Comparison of ENCODE assay signal across 8 mouse cellular contexts in the genomic region with DNA sequence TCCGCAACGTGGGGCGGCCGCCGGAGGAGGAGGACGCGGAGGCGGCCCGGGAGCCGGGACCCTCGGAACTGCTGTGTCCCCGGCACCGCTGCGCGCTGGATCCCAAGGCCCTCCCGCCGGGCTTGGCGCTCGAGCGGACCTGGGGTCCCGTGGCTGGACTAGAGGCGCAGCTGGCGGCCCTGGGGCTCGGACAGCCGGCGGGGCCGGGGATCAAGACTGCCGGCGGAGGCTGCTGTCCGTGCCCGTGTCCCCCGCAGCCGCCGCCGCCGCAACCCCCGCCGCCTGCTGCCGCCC. TPM values are rescaled to one million over a fixed set of nuclear protein-coding genes. Genes with fewer than 3 reads are reported as not detected.
DNase-seq lines count a peak whose midpoint lies in the region; ATAC-seq and TF ChIP-seq lines count a peak whose summit lies in the region.

No protein-coding gene starts in this region.

- no peak overlapping the region for H3K27ac ChIP-seq in thymus, adult 2 months (ENCODE audit: control insufficient read depth, insufficient read depth, low read length)
- peak overlapping the region; percentile 92 for H3K27ac ChIP-seq in heart, embryonic 16.5 days (ENCODE audit: low read length)
- peak overlapping the region; percentile 84 for H3K27ac ChIP-seq in neural tube, embryonic 11.5 days (ENCODE audit: low read depth, low read length)

- peak; percentile 29; the same call in 1 of the 2 replicates for ATAC-seq in heart, embryonic 16.5 days (replicated peaks; ENCODE audit: extremely low read depth, insufficient read depth, low FRiP score)
- ATAC-seq in neural tube, embryonic 11.5 days (ENCODE audit: insufficient read depth, low FRiP score, low TSS enrichment) = peak; percentile 46; the same call in 1 of the 2 replicates
- no peak for ATAC-seq in granulocyte monocyte progenitor cell, adult 5-6 weeks (replicated peaks; ENCODE audit: poor library complexity, severe bottlenecking)

- H3K4me1 ChIP-seq in thymus, adult 2 months (replicated peaks; ENCODE audit: control insufficient read depth, insufficient read depth, low read length) = peaks cover 11% of the 10 kb centered on the region
- H3K4me1 ChIP-seq in heart, embryonic 16.5 days (ENCODE audit: control insufficient read depth, insufficient read depth, low read length) = peaks cover 20% of the 10 kb centered on the region
- H3K4me1 ChIP-seq in neural tube, embryonic 11.5 days (ENCODE audit: control insufficient read depth, insufficient read depth, low read length) = peaks cover 20% of the 10 kb centered on the region

- no peaks in the 10 kb centered on the region for H3K36me3 ChIP-seq in thymus, adult 2 months (ENCODE audit: control insufficient read depth, insufficient read depth, low read length)
- H3K36me3 ChIP-seq in heart, embryonic 16.5 days (ENCODE audit: control insufficient read depth, insufficient read depth) = no peaks in the 10 kb centered on the region
- no peaks in the 10 kb centered on the region for H3K36me3 ChIP-seq in neural tube, embryonic 11.5 days (ENCODE audit: control insufficient read depth, insufficient read depth, low read length)

- H3K4me2 ChIP-seq in heart, embryonic 16.5 days (ENCODE audit: low read depth, low read length) = peak overlapping the region; percentile 91
- peak overlapping the region; percentile 78 for H3K4me2 ChIP-seq in neural tube, embryonic 11.5 days (ENCODE audit: low read depth)

- H3K9me3 ChIP-seq in heart, embryonic 16.5 days (replicated peaks; ENCODE audit: control insufficient read depth, low read length) = no peaks in the 10 kb centered on the region
- H3K9me3 ChIP-seq in neural tube, embryonic 11.5 days (ENCODE audit: control insufficient read depth, low read length) = no peaks in the 10 kb centered on the region

- no peak for TF ChIP-seq POLR2A in thymus, adult 2 months (IDR thresholded peaks at IDR 0.05; ENCODE audit: control insufficient read depth, extremely low read depth, insufficient read depth, low read length, poor library complexity)

- under 1% methylated on average over 39 of the region's 39 CpGs for WGBS in thymus, adult 2 months
- WGBS in heart, embryonic 16.5 days = under 1% methylated on average over 34 of the region's 39 CpGs
- WGBS in neural tube, embryonic 11.5 days = 0% methylated on average over 31 of the region's 39 CpGs

- no peak; the same call in 1 of the 2 replicates for TF ChIP-seq CTCF in thymus, adult 2 months (IDR thresholded peaks at IDR 0.05; ENCODE audit: borderline replicate concordance, control insufficient read depth, extremely low read depth, insufficient read depth, low read length, poor library complexity)

- H3K27me3 ChIP-seq in thymus, adult 2 months (ENCODE audit: control insufficient read depth, insufficient read depth, low read length) = no peaks in the 10 kb centered on the region
- H3K27me3 ChIP-seq in heart, embryonic 16.5 days (ENCODE audit: control insufficient read depth, insufficient read depth, low read length) = no peaks in the 10 kb centered on the region
- no peaks in the 10 kb centered on the region for H3K27me3 ChIP-seq in neural tube, embryonic 11.5 days (ENCODE audit: control insufficient read depth, insufficient read depth, low read length)

- H3K9ac ChIP-seq in heart, embryonic 16.5 days (ENCODE audit: low read length) = peak overlapping the region; percentile 99
- H3K9ac ChIP-seq in neural tube, embryonic 11.5 days (ENCODE audit: low read length) = peak overlapping the region; percentile 95

- peak overlapping the region; percentile 98 for H3K4me3 ChIP-seq in thymus, adult 2 months (ENCODE audit: control insufficient read depth, insufficient read depth, low read length)
- peak overlapping the region; percentile 78 for H3K4me3 ChIP-seq in heart, embryonic 16.5 days (ENCODE audit: low read length)
- H3K4me3 ChIP-seq in neural tube, embryonic 11.5 days (ENCODE audit: low read depth, low read length) = peak overlapping the region; percentile 100

- DNase-seq in embryo, embryonic 10 days (ENCODE audit: low spot score) = peak; percentile 41
- DNase-seq in embryo, embryonic 10.5 days (ENCODE audit: low spot score) = no peak
- DNase-seq in thymus, adult 2 months = peak; percentile 42
- DNase-seq in thymus, postnatal 25 days = no peak
- peak; percentile 44 for DNase-seq in liver
- DNase-seq in neural tube, embryonic 11.5 days (ENCODE audit: low spot score) = peak; percentile 61

RNA-seq across cellular contexts. Expression of a gene that starts 0.2 kb away (rescaled TPM):
- polyA plus RNA-seq in thymus, adult 2 months (2012; rRNA removed) = 17.3 and 17.8 TPM in 2 replicates
- polyA plus RNA-seq in heart, embryonic 16.5 days (2015; fragmentation: Nextera tagmentation; extraction: Ambion mirVana) = 3.1 and 3.2 TPM in 2 replicates
- 3.1 and 3.2 TPM in 2 replicates for polyA plus RNA-seq in neural tube, embryonic 11.5 days (2014; fragmentation: Nextera tagmentation; extraction: Ambion mirVana)
- 5.5 and 6.3 TPM in 2 replicates for total RNA-seq in granulocyte monocyte progenitor cell, adult 5-6 weeks (2014; fragmentation: Nextera tagmentation)
- total RNA-seq in granulocyte monocyte progenitor cell, adult 5-6 weeks (2017) = 7.9 and 9.5 TPM in 2 replicates

RNA-seq across cellular contexts. Expression of a gene that starts 10.7 kb away (rescaled TPM):
- polyA plus RNA-seq in thymus, adult 2 months (2012; rRNA removed) = 0.54 and 0.70 TPM in 2 replicates
- 0.09 and 0.12 TPM in 2 replicates for polyA plus RNA-seq in heart, embryonic 16.5 days (2015; fragmentation: Nextera tagmentation; extraction: Ambion mirVana)
- 0.04 and 0.08 TPM in 2 replicates for polyA plus RNA-seq in neural tube, embryonic 11.5 days (2014; fragmentation: Nextera tagmentation; extraction: Ambion mirVana)
- total RNA-seq in granulocyte monocyte progenitor cell, adult 5-6 weeks (2014; fragmentation: Nextera tagmentation) = 0.71 TPM in 1 of 2 replicates, not detected in the other
- total RNA-seq in granulocyte monocyte progenitor cell, adult 5-6 weeks (2017) = 0.10 and 0.17 TPM in 2 replicates

RNA-seq across cellular contexts. Expression of a gene that starts 47.1 kb away (rescaled TPM):
- 13.2 and 14.1 TPM in 2 replicates for polyA plus RNA-seq in thymus, adult 2 months (2012; rRNA removed)
- 58.1 and 59.8 TPM in 2 replicates for polyA plus RNA-seq in heart, embryonic 16.5 days (2015; fragmentation: Nextera tagmentation; extraction: Ambion mirVana)
- 49.0 and 52.9 TPM in 2 replicates for polyA plus RNA-seq in neural tube, embryonic 11.5 days (2014; fragmentation: Nextera tagmentation; extraction: Ambion mirVana)
- 26.6 and 36.0 TPM in 2 replicates for total RNA-seq in granulocyte monocyte progenitor cell, adult 5-6 weeks (2014; fragmentation: Nextera tagmentation)
- 25.7 and 26.6 TPM in 2 replicates for total RNA-seq in granulocyte monocyte progenitor cell, adult 5-6 weeks (2017)

RNA-seq across cellular contexts. Expression of a gene that starts 52.7 kb away (rescaled TPM):
- polyA plus RNA-seq in thymus, adult 2 months (2012; rRNA removed) = 13.3 and 18.0 TPM in 2 replicates
- polyA plus RNA-seq in heart, embryonic 16.5 days (2015; fragmentation: Nextera tagmentation; extraction: Ambion mirVana) = 5.5 and 6.1 TPM in 2 replicates
- polyA plus RNA-seq in neural tube, embryonic 11.5 days (2014; fragmentation: Nextera tagmentation; extraction: Ambion mirVana) = 4.1 and 5.2 TPM in 2 replicates
- total RNA-seq in granulocyte monocyte progenitor cell, adult 5-6 weeks (2014; fragmentation: Nextera tagmentation) = 9.7 and 13.0 TPM in 2 replicates
- total RNA-seq in granulocyte monocyte progenitor cell, adult 5-6 weeks (2017) = 3.4 and 4.0 TPM in 2 replicates

Comparison
In these comparisons a context has a peak if more than half of its experiments do, and no peak if none do; other contexts are left out.
1. DNase-seq: peak in embryo, embryonic 10 days (single experiment), thymus, adult 2 months (single experiment), liver (single experiment) and neural tube, embryonic 11.5 days (single experiment); none in embryo, embryonic 10.5 days (single experiment) and thymus, postnatal 25 days (single experiment).
2. Peak in every context shown above with its lines, with median percentiles within 50 percentile points of each other: H3K4me3 ChIP-seq.